Mouse (Mus musculus): ENCODE measurements around the gene Tlx1. TPM values are rescaled to one million over a fixed set of nuclear protein-coding genes. Genes with fewer than 3 reads are reported as not detected.

Gene Tlx1
- polyA plus RNA-seq, 1 experiment, result not detected

DNA sequence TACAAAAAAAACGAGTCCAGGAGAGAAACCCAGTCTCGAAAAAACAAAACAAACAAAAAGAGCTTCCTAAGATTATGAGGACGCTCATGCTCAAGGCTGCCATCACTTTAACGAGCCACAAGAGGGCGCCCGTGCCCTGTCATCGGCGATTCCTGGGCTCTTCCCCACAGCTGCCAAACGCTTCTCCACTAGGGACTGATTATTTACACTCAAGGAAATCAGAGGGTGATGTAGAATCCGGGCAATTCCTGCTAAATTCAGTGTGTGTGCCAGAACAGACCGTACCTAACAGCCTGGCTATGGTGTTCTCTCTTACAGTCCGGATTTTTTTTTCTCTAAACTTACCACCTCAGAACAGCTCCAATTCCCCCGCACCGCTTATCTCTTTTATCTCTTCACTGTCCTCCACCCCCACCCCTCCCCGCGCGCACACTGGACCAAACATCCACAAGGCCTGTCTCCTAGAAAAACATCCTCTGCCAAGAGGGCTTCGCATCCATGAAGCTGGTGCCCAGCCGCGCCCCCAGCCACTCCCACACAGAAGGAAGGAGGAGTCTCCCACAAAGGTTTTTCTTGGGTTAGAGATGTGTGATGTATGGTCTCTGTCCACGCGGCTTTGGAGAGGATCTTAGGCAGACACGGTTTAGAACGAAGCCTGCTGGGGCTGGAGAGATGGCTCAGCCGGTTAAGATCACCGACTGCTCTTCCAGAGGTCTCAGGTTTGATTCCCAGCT, 26.7 kb downstream of the Tlx1 start:
- TF ChIP-seq GATA1 (IDR thresholded peaks at IDR 0.05; ENCODE audit: low read length), result no peak

DNA sequence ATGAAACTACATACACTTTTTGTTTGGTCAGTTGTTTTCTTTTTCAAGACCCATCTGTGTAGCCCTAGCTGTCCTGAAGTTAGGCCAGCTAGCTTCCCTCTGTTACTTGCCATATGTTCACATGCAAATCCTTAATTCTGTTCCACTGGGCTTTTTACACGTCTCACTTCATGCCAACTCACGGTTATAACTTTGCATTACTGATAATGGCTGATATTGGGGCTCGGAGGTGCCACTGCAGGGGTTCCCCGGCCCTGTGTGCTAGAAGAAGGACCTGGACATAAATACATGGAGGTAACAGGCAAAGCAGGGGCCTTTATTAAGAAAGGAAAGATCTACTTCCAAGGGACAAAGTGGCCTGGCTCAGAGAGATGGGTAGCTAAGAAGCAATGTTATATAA, 29.0 kb downstream of the Tlx1 start:
- no peak for TF ChIP-seq GATA1 (IDR thresholded peaks at IDR 0.05; ENCODE audit: low read length)

DNA sequence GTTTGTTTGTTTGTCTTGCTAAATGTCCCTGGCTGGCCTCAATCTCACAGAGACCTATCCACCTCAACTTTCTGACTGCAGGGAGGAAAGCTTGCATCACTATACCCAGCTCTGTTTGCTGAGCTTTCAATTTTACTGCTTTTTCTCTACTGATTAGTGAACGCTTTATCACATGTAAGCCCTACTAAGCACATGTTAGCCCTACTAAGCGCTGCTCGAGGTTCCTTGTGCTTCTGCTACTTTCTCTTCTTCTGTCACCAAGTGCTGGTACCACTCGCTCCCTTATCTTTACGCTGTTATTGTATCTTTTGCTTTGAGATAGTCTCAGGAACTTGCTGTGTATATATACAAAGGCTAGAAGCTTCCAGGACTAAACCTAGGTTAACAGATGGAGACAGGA, 30.0 kb downstream of the Tlx1 start:
- no peak for TF ChIP-seq GATA1 (IDR thresholded peaks at IDR 0.05; ENCODE audit: low read length)

DNA sequence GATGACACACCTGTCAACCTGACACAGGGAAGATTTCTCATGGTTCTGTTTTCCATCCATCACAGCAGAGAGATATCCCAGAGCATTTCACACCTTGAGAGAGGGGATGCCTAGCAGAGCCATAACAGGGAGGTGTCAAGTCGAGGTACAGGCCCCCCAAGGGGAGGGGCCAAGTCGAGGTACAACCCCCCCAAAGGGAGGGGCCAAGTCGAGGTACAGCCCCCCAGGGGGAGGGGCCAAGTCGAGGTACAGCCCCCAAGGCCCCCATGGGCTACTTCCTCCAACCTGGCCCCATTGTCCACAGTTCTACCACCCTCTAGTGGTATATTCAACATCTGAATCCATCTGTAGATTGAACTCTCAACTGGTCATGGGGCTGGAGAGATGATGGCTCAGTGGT, 44.2 kb downstream of the Tlx1 start:
- TF ChIP-seq GATA1 (IDR thresholded peaks at IDR 0.05; ENCODE audit: low read length), result no peak

DNA sequence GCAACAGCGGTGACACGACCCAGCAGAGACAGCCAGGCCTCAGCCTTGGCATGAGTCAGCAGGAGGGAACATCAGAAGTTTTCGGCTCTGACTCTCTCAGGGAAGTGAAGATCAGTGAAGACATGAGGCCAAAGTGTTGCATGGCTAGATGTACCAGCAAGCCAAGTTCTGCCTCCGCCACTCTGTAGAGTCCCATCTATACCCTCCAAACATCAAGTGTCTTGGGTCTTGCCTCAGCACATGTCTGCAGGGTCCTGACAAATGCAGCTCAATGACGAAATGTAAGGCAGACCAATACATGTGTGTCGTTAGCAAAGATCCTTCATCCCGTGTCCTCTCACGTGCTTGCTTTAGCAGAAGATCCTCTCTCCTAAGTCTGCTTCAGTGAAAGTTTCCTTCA, 46.5 kb downstream of the Tlx1 start:
- no peak for TF ChIP-seq GATA1 (IDR thresholded peaks at IDR 0.05; ENCODE audit: low read length)

DNA sequence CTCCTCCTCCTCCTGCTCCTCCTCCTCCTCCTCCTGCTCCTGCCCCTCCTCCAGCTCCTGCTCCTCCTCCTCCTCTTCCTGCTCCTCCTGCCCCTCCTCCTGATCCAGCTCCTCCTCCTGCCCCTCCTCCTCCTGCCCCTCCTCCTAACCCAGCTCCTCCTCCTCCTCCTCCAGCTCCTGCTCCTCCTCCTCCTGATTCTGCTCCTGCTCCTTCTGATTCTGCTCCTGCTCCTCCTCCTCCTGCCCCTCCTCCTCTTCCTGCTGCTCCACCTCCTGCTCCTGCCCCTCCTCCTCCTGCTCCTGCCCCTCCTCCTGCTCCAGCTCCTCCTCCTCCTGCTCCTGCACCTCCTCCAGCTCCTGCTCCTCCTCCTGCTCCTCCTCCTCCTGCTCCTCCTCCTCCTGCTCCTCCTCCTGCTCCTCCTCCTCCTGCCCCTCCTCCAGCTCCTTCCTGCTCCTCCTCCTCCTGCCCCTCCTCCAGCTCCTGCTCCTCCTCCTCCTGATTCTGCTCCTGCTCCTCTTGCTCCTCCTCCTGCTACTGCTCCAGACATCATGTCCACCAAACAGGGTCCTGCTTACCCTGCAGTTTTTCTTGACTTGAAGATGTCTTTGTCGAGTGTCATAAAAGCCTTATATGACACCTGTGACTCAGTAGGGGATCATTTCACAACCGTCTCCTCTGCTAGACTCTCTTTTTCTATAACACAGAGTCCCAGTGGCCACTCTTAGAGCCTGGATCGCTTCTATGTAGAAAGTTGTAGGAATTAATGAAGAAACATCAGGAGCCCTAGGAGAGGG, 55.0 kb downstream of the Tlx1 start:
- TF ChIP-seq GATA1 (IDR thresholded peaks at IDR 0.05; ENCODE audit: low read length), result no peak

Other genes starting within 250 kb of the Tlx1 start
- 57.1 and 78.6 TPM in 2 replicates for gene Slf2, start 219.5 kb upstream of the Tlx1 start, polyA plus RNA-seq (2012)
- 0.03 and 0.04 TPM in 2 replicates for gene Sema4g, start 161.6 kb upstream of the Tlx1 start, polyA plus RNA-seq (2012)
- 16.5 and 20.8 TPM in 2 replicates for gene Twnk, start 145.0 kb upstream of the Tlx1 start, polyA plus RNA-seq (2012)
- 92.8 and 106 TPM in 2 replicates for gene Mrpl43, start 144.2 kb upstream of the Tlx1 start, polyA plus RNA-seq (2012)
- 26.6 and 39.2 TPM in 2 replicates for gene Lzts2, start 136.3 kb upstream of the Tlx1 start, polyA plus RNA-seq (2012)
- not detected in 2 replicates for gene Pdzd7, start 105.0 kb upstream of the Tlx1 start, polyA plus RNA-seq (2012)
- gene Sfxn3, start 103.2 kb upstream of the Tlx1 start, polyA plus RNA-seq (2012), result 2.9 and 4.9 TPM in 2 replicates
- 0.22 and 0.25 TPM in 2 replicates for gene Kazald1, start 75.4 kb upstream of the Tlx1 start, polyA plus RNA-seq (2012)
- gene Lbx1, start 85.1 kb downstream of the Tlx1 start, polyA plus RNA-seq (2012), result not detected in 2 replicates
- 5.9 and 7.5 TPM in 2 replicates for gene Btrc, start 213.1 kb downstream of the Tlx1 start, polyA plus RNA-seq (2012)